ENCODE assay signal across 8 mouse cellular contexts in the genomic region with DNA sequence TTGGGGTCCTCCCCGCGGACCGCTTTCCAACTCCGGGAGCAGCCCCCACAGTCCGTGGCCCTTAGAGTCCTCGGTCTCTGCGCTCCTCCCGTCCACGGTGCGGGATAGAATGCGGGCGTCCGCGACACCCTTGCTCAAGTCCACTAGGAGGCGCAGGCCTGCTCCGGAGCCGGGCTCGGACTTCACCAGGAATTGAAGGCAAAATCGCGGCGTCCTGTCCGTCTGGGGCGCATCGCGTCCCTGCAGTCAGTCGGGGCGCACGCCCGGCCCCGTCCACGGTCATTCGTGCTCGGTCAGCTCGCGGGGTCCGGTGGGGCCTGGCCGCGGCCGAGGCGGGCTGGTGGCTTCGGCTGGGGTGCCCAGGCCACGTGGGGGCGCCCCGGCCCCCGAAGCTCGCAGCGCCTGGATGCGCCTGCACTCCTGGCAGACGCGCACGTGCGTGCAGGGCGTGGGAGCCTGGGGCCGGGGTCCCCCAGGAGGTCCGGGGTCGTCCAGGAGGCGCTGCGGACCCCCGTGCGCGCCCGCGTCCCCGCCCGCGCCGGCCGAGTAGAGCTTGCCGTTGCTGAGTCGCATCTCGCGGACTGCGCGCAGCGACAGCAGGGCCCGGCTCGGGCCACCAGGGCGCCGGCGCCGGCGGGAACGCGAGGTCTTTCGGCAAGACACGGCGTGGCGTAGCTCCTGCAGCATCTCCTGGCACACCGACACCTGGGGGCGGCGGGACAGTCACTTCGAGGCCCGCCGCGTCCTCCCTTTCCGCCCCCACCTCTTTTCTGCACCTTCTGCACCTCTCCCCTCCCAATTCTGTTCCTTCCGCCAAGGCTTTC. TPM values are rescaled to one million over a fixed set of nuclear protein-coding genes. Genes with fewer than 3 reads are reported as not detected.
DNase-seq lines count a peak whose midpoint lies in the region; ATAC-seq and TF ChIP-seq lines count a peak whose summit lies in the region.

No protein-coding gene starts in this region.

- no peaks in the 10 kb centered on the region for H3K36me3 ChIP-seq in spleen, adult 2 months (ENCODE audit: control insufficient read depth, insufficient read depth, low read length)
- H3K36me3 ChIP-seq in forebrain, embryonic 15.5 days, result peaks cover 23% of the 10 kb centered on the region
- no peaks in the 10 kb centered on the region for H3K36me3 ChIP-seq in kidney, adult 2 months (ENCODE audit: control insufficient read depth, insufficient read depth, low read length)

- peak overlapping the region; percentile 52 for H3K9ac ChIP-seq in forebrain, embryonic 15.5 days (replicated peaks)

- 4% methylated on average over 93 of the region's 97 CpGs for WGBS in spleen, adult 2 months
- 2% methylated on average over 67 of the region's 97 CpGs for WGBS in forebrain, embryonic 15.5 days
- WGBS in kidney, adult 2 months, result 10% methylated on average over 97 of the region's 97 CpGs

- no peak overlapping the region; the same call in 1 of the 2 replicates for H3K4me3 ChIP-seq in spleen, adult 2 months (ENCODE audit: extremely low read depth, insufficient read depth, insufficient read length)
- H3K4me3 ChIP-seq in forebrain, embryonic 15.5 days, result peak overlapping the region; percentile 34
- no peak overlapping the region for H3K4me3 ChIP-seq in kidney, adult 2 months (ENCODE audit: insufficient read depth, low read depth, low read length)

- no peak for DNase-seq in spleen, adult 2 months (ENCODE audit: low read depth in 1 of 2, low spot score in 2 of 2)
- DNase-seq in spleen, adult 12 weeks (ENCODE audit: low spot score), result no peak
- peak; percentile 82 to 88 for DNase-seq in cerebellum, adult 18-20 months
- DNase-seq in kidney, adult 2 months, result peak; percentile 31
- DNase-seq in liver, result peak; percentile 39
- DNase-seq in natural killer cell, adult 2 months (ENCODE audit: low spot score in 2 of 2), result peak; percentile 18 to 22

- peaks cover 7% of the 10 kb centered on the region for H3K4me1 ChIP-seq in spleen, adult 2 months (ENCODE audit: control insufficient read depth, insufficient read depth, insufficient read length)
- peaks cover 55% of the 10 kb centered on the region for H3K4me1 ChIP-seq in forebrain, embryonic 15.5 days
- H3K4me1 ChIP-seq in kidney, adult 2 months (ENCODE audit: control insufficient read depth, insufficient read depth, low read length), result no peaks in the 10 kb centered on the region

- no peaks in the 10 kb centered on the region for H3K9me3 ChIP-seq in forebrain, embryonic 15.5 days

- H3K4me2 ChIP-seq in forebrain, embryonic 15.5 days (replicated peaks), result peak overlapping the region; percentile 53

- TF ChIP-seq POLR2A in spleen, adult 2 months (IDR thresholded peaks at IDR 0.05; ENCODE audit: low read depth, low read length), result no peak
- TF ChIP-seq POLR2A in kidney, adult 2 months (IDR thresholded peaks at IDR 0.05; ENCODE audit: low read depth, low read length), result no peak

- H3K27me3 ChIP-seq in spleen, adult 2 months (ENCODE audit: control insufficient read depth, insufficient read depth, low read length), result peaks cover 21% of the 10 kb centered on the region
- peaks cover 6% of the 10 kb centered on the region; the same call in 1 of the 2 replicates for H3K27me3 ChIP-seq in forebrain, embryonic 15.5 days
- 0 out of 2 replicates have a peak, but pooled peaks cover 2% of the 10 kb centered on the region for H3K27me3 ChIP-seq in kidney, adult 2 months (replicated peaks; ENCODE audit: control insufficient read depth, insufficient read depth, low read length)

- no peak overlapping the region for H3K27ac ChIP-seq in spleen, adult 2 months (ENCODE audit: insufficient read depth, low read length)
- peak overlapping the region; percentile 92 for H3K27ac ChIP-seq in forebrain, embryonic 15.5 days (replicated peaks)
- no peak overlapping the region for H3K27ac ChIP-seq in kidney, adult 2 months (ENCODE audit: insufficient read depth, low read depth, low read length)

- TF ChIP-seq CTCF in spleen, adult 2 months (IDR thresholded peaks at IDR 0.05; ENCODE audit: extremely low read depth, insufficient read depth, insufficient read length, insufficient replicate concordance), result 0 out of 2 replicates have a peak, but pooled peaks have one; percentile 11
- peak; percentile 44 for TF ChIP-seq CTCF in kidney, adult 2 months (conservative IDR thresholded peaks at IDR 0.05; ENCODE audit: insufficient read depth, insufficient read length, low read depth, low read length)

- no peak for ATAC-seq in forebrain, embryonic 15.5 days (replicated peaks)
- ATAC-seq in monocyte, adult 5-6 weeks (replicated peaks; ENCODE audit: insufficient number of reproducible peaks, low FRiP score, low TSS enrichment, poor library complexity, severe bottlenecking), result no peak

RNA-seq across cellular contexts. Expression of gene Atp1a3, which starts 4.5 kb away (rescaled TPM):
- 11.2 and 16.0 TPM in 2 replicates for polyA plus RNA-seq in spleen, adult 2 months (2012; rRNA removed)
- polyA plus RNA-seq in forebrain, embryonic 15.5 days (2015; fragmentation: Nextera tagmentation; extraction: Ambion mirVana), result 181 and 191 TPM in 2 replicates
- polyA plus RNA-seq in kidney, adult 2 months (2012; rRNA removed), result 1.4 and 1.8 TPM in 2 replicates
- 54.0 to 91.3 TPM (median 63.7 TPM) in 3 replicates for total RNA-seq in monocyte, adult 5-6 weeks (2017)

RNA-seq across cellular contexts. Expression of gene Rabac1, which starts 37.7 kb away (rescaled TPM):
- polyA plus RNA-seq in spleen, adult 2 months (2012; rRNA removed), result 361 and 478 TPM in 2 replicates
- 195 and 196 TPM in 2 replicates for polyA plus RNA-seq in forebrain, embryonic 15.5 days (2015; fragmentation: Nextera tagmentation; extraction: Ambion mirVana)
- 549 and 618 TPM in 2 replicates for polyA plus RNA-seq in kidney, adult 2 months (2012; rRNA removed)
- 82.7 to 149 TPM (median 92.1 TPM) in 3 replicates for total RNA-seq in monocyte, adult 5-6 weeks (2017)

Comparison
In these comparisons a context has a peak if more than half of its experiments do, and no peak if none do; other contexts are left out.
1. DNase-seq: peak in cerebellum, adult 18-20 months (2 of 2), kidney, adult 2 months (single experiment), liver (single experiment) and natural killer cell, adult 2 months (2 of 2); none in spleen, adult 2 months (0 of 2) and spleen, adult 12 weeks (single experiment).
2. RNA of gene Atp1a3, which starts 4.5 kb away (polyA plus RNA-seq): 181 to 191 TPM in forebrain, embryonic 15.5 days; 11.2 to 16.0 TPM in spleen, adult 2 months and 1.4 to 1.8 TPM in kidney, adult 2 months; every median in the first group is over 10 times any median in the second.